Mouse (Mus musculus) megakaryocyte, embryonic 14.5 days (primary cell): ENCODE results near the gene Ptpn9.

Source experiments
- FLI1 ChIP-seq: IDR thresholded peaks from 2 replicates; pipeline ENCODE4 v1.6.1; 2012; ENCODE audit warnings: low read length, inconsistent platforms, mixed read lengths
- GATA1 ChIP-seq: IDR thresholded peaks from 3 replicates; pipeline ENCODE4 v1.6.1; 2012; ENCODE audit warnings: mixed read lengths, low read length, inconsistent platforms, borderline replicate concordance

- no peak for TF ChIP-seq GATA1
- no peak for TF ChIP-seq FLI1
These were observed 77.8 kb downstream of the Ptpn9 start for GRCm38 (mm10) chr9:57072526-57072988.
